Mouse (Mus musculus) adrenal gland, postnatal 0 days (tissue): ENCODE data around the gene Cnep1r1. TPM values are rescaled to one million over a fixed set of nuclear protein-coding genes. Genes with fewer than 3 reads are reported as not detected.

Experiments
- microRNA-seq: library from miRNA; unstranded; fragments of <30 nt; microRNA quantifications from one replicate; pipeline ENCODE4, GENCODE M21; 2016; ENCODE audit warnings: borderline replicate concordance; ENCODE audit not compliant: insufficient number of aligned reads
- polyA plus RNA-seq: library from polyadenylated mRNA; unstranded; fragments of >200 nt; fragmentation: Nextera tagmentation; extraction: Ambion mirVana; gene quantifications from 2 replicates; pipeline ENCODE4 v1.2.1, GENCODE M21; 2015

Gene Cnep1r1
- 44.0 and 47.8 TPM in 2 replicates for polyA plus RNA-seq

DNA sequence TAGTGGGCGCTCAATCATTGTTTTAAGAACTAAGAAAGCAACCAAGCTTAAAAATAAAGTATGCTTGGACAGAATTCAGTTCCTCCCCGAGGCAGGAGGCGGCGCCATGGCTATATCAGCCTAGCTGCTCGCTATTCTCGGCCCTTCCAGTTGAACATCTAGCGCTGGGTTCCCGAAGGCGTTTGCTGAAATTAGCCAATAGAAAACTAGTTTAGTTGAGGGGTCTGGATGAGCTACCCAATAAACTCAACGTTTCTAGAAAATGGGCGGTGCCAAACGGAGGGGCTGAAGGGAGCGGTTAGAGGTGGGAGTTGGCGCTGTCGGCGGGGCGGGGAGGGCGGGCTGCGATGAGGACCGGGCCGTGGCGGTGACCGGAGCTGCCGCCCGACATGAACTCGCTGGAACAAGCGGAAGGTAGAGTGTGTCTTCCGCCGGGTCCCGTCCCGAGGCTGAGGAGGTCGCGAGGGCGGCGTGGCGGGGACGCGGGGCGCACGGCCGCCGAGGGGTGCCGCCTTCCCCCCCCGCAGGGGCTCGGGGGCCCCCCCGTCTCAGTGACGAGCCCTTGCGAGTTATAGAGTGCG, at the start of gene Cnep1r1:
Cnep1r1 (plus strand) TSS at position 314 of the 581 bp plus-strand sequence.

GRCm38 (mm10) chr8:88137748-88138484, 19.3 kb downstream of the Cnep1r1 start, which contains the start of gene Heatr3:
Gene Heatr3 (plus strand): TSS chr8:88137855.

Small RNA genes within 50 kb of the gene (microRNA-seq; reads per million reads assigned to microRNA genes)
- not detected for gene Mir7071

Other genes with a start within 250 kb of the Cnep1r1 start
- gene Zfp423, start 159.2 kb upstream of the Cnep1r1 start, polyA plus RNA-seq = 10.9 and 11.3 TPM in 2 replicates
- 16.6 and 24.1 TPM in 2 replicates for gene Heatr3, start 19.1 kb downstream of the Cnep1r1 start, polyA plus RNA-seq
- 5.3 and 6.2 TPM in 2 replicates for gene Tent4b, start 80.4 kb downstream of the Cnep1r1 start, polyA plus RNA-seq
- 4.9 and 5.2 TPM in 2 replicates for gene Adcy7, start 153.6 kb downstream of the Cnep1r1 start, polyA plus RNA-seq
- gene Brd7, start 243.4 kb downstream of the Cnep1r1 start, polyA plus RNA-seq = 49.3 and 68.4 TPM in 2 replicates